Mouse (Mus musculus): ENCODE results near the gene Ttc8.

DNA sequence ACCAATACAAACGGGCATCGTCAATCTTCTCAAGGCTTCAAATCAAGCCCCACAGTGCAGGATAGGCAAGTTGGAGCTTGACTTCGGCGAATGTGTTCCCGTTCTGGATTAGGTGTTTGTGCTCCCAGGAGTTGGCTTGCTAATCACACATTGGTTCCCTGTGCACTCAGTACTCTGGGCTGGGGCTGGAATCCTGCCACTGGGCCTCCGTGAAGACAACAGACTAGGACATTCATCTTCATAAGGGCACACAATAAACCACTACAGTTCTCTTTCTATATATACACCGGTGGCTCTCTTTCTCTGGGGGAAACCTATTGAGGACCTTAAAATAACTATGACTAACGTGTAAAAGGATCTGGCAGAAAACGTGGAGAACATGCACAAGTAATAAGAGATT is 10.3 kb upstream of the Ttc8 start:
- TF ChIP-seq POLR2A (IDR thresholded peaks at IDR 0.05; ENCODE audit: low read depth, low read length) (no peak), CTCF (IDR thresholded peaks at IDR 0.05; ENCODE audit: extremely low read depth, insufficient read depth, insufficient read length, insufficient replicate concordance) (no peak)

Data from spleen, adult 2 months (tissue).